Mouse (Mus musculus) embryonic facial prominence, embryonic 14.5 days (tissue): ENCODE results near the gene Icos. TPM values are rescaled to one million over a fixed set of nuclear protein-coding genes. Genes with fewer than 3 reads are reported as not detected.
A peak's percentile ranks its signal among the peaks of the same experiment; 100 is the strongest.

Source experiments
- ATAC-seq: fragments of 200-750 bp; cut with Nextera tagmentation; 2 replicates; pipeline ENCODE4 v1.8.0; 2017; ENCODE audit warnings: low read depth, moderate number of reproducible peaks, moderate TSS enrichment
- DNase-seq: peaks from one replicate; pipeline ENCODE4 v3.0.0-alpha.2; 2015; ENCODE audit warnings: low spot score
- H3K27ac ChIP-seq: fragments of 300-500 bp; sonication (generic); replicated peaks from 2 replicates; pipeline ENCODE4 v1.5.1; 2014; ENCODE audit warnings: low read depth, mild to moderate bottlenecking, low read length, moderate library complexity
- H3K27me3 ChIP-seq: fragments of 300-500 bp; sonication (generic); replicated peaks from 2 replicates; pipeline ENCODE4 v1.6.1; 2014; ENCODE audit warnings: low read length; ENCODE audit not compliant: control insufficient read depth, insufficient read depth
- H3K36me3 ChIP-seq: fragments of 300-500 bp; sonication (generic); 2 replicates; pipeline ENCODE4 v1.6.1; 2014; ENCODE audit warnings: low read length, mixed read lengths; ENCODE audit not compliant: control insufficient read depth, insufficient read depth
- H3K4me1 ChIP-seq: fragments of 300-500 bp; sonication (generic); 2 replicates; pipeline ENCODE4 v1.6.1; 2014; ENCODE audit warnings: antibody characterized with exemption, low read length; ENCODE audit not compliant: control insufficient read depth, insufficient read depth
- H3K4me2 ChIP-seq: fragments of 300-500 bp; sonication (generic); 2 replicates; pipeline ENCODE4 v1.6.1; 2014; ENCODE audit warnings: low read depth, mild to moderate bottlenecking, low read length, moderate library complexity, mixed read lengths
- H3K4me3 ChIP-seq: fragments of 300-500 bp; sonication (generic); 2 replicates; pipeline ENCODE4 v1.5.1; 2014; ENCODE audit warnings: low read depth, mild to moderate bottlenecking, low read length
- H3K9ac ChIP-seq: fragments of 300-500 bp; sonication (generic); 2 replicates; pipeline ENCODE4 v1.6.1; 2014; ENCODE audit warnings: low read depth, mild to moderate bottlenecking, low read length, moderate library complexity, mixed read lengths
- H3K9me3 ChIP-seq: fragments of 300-500 bp; sonication (generic); 2 replicates; pipeline ENCODE4 v1.6.1; 2016; ENCODE audit warnings: low read length; ENCODE audit not compliant: control insufficient read depth
- WGBS: fragments of 180-500 bp; shearing (Covaris S2); extraction: QIAGEN DNeasy Blood & Tissue Kit; methylation state at CpG from one replicate; pipeline ENCODE4 v1.1.7; 2014; 5-methylcytosine and 5-hydroxymethylcytosine counted together
- polyA plus RNA-seq: library from polyadenylated mRNA; unstranded; fragments of >200 nt; fragmentation: Nextera tagmentation; extraction: Ambion mirVana; gene quantifications from 2 replicates; pipeline ENCODE4 v1.2.1, GENCODE M21; 2014

Gene Icos
- polyA plus RNA-seq, 1 experiment from 2014 or later: 0.40 TPM

DNA sequence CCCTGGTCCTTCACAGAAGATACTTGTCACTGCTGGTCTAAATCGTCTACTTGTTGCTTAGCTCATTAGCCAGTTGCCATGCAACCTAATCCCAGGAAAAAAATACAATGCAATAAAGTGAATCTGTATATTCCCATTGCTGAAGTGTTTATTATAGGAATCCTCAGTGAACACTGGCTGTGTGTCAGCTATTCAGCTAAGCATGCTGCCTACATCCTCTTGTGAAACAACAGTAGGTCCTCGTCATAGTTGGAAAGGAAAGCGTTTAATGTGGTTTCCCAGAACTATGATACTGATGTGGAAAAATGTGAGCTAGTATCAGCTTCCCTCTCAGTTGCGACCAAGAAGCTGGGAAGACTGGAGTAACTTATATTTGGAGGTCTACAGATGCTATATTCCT, 60.5 kb downstream of the Icos start:
- Histone ChIP-seq H3K9ac (no peak overlapping the region), H3K36me3 (no peaks in the 10 kb centered on the region), H3K27me3 (no peaks in the 10 kb centered on the region), H3K4me2 (no peak overlapping the region), H3K4me1 (no peaks in the 10 kb centered on the region), H3K9me3 (no peaks in the 10 kb centered on the region), H3K4me3 (no peak overlapping the region), H3K27ac (no peak overlapping the region)
- DNase-seq (peak; percentile 11), ATAC-seq (no peak)
- WGBS: 72% methylated on average over 4 of the region's 4 CpGs

DNA sequence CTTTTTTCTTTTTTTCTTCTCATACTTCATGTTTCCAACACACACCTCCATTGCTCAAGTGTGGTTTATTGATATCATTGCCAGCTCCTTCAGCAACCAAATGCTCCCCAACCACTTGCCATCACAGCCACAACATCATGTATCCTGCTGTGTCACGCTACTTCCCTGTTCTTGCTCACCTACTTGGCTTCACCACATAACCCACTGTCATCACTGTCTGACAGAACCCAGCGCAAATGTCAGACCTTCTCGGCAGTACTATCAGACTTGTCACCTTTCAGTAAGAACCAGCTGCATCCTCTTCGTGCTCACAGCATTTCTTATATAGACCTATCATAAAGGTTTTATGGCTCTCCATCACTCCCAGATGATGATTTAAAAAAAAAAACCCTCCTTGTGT, 61.6 kb downstream of the Icos start:
- H3K9ac ChIP-seq: no peak overlapping the region
- no peak for DNase-seq
- WGBS: 92% methylated on average over 4 of the region's 4 CpGs
- H3K27ac ChIP-seq: no peak overlapping the region
- no peaks in the 10 kb centered on the region for H3K27me3 ChIP-seq
- no peak overlapping the region for H3K4me2 ChIP-seq
- H3K4me1 ChIP-seq: no peaks in the 10 kb centered on the region
- H3K4me3 ChIP-seq: no peak overlapping the region
- ATAC-seq: no peak
- H3K9me3 ChIP-seq: no peaks in the 10 kb centered on the region
- H3K36me3 ChIP-seq: no peaks in the 10 kb centered on the region

DNA sequence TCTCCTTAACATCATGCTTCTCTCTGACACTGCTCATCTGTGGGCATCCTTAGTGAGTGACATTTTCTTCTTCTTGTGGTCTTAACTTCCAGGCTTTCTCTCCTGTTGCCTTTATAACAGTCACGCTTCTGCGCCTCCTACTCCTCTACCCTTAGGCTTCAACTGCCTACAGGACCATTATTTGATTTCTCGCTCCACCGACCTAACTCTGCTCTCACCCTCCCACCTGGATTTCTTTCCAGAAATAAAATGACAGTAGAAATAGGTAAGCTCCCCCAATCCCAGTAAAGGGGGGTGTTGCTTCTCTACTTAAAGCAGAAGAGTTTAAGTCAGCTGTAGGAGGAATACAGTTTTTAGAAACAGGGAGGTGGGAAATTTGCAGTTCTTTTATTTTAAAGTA, 62.7 kb downstream of the Icos start:
- Histone ChIP-seq H3K9ac (no peak overlapping the region), H3K36me3 (no peaks in the 10 kb centered on the region), H3K9me3 (no peaks in the 10 kb centered on the region), H3K4me2 (no peak overlapping the region), H3K27me3 (no peaks in the 10 kb centered on the region), H3K27ac (no peak overlapping the region), H3K4me3 (no peak overlapping the region), H3K4me1 (no peaks in the 10 kb centered on the region)
- 87% methylated on average over 4 of the region's 4 CpGs for WGBS
- no peak for ATAC-seq
- no peak for DNase-seq

DNA sequence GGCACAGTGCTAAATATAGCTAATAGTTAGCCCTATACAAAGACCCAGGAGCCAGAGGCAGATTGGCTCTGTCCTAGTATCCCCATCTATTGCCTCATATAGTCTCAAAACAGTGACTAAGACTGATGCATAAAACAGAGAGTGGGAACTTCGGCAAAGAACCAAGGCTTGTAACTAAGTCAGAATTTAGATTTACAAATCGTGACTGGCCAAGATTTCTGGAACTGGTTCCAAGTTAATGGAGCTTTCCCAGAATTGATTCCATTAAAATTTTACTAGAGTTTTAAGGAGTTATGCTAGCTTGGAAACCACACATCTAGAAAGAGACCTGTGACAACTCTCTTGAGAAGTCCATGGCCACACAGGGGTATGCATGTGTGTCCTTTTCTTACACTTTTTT, 65.1 kb downstream of the Icos start:
- Histone ChIP-seq H3K4me2 (no peak overlapping the region), H3K4me1 (no peaks in the 10 kb centered on the region), H3K9me3 (no peaks in the 10 kb centered on the region), H3K27ac (no peak overlapping the region), H3K4me3 (no peak overlapping the region), H3K9ac (no peak overlapping the region), H3K36me3 (no peaks in the 10 kb centered on the region), H3K27me3 (no peaks in the 10 kb centered on the region)
- DNase-seq (no peak), ATAC-seq (no peak)
- 76% methylated on average over 2 of the region's 2 CpGs for WGBS

DNA sequence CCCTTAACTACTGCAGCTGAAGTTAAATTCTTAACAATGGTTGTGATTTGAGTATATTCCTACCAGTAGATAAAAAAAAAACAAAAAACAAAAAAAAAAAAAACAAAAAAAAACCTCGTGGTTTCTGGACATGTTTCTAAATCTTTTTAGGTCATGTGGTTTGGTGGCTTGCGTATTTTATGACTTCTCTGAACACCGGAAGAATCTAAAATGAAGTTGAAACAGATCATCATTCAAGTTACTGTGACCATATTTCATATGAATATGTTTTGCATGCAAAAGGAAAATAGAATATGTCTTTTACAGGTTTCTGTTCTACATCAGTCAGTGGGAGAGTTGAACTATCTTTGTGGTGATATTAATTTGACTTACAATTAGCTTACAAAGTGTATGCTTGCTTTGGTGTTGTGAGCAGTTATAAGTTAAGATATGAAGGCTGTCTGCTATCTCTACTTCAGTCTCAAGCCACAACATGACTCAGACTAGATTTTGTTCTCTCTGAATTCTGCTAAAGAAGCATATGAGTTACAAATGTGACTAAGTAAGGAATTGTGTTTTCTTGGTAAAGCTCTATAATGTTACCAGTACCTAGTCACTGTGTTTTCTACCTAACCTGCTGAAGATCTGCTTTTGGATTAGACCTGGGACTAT, 68.5 kb downstream of the Icos start:
- Histone ChIP-seq H3K4me3 (no peak overlapping the region), H3K4me2 (no peak overlapping the region), H3K4me1 (no peaks in the 10 kb centered on the region), H3K27me3 (no peaks in the 10 kb centered on the region), H3K27ac (no peak overlapping the region), H3K36me3 (no peaks in the 10 kb centered on the region), H3K9ac (no peak overlapping the region), H3K9me3 (no peaks in the 10 kb centered on the region)
- no peak for DNase-seq
- 74% methylated on average over 3 of the region's 3 CpGs for WGBS
- no peak for ATAC-seq

DNA sequence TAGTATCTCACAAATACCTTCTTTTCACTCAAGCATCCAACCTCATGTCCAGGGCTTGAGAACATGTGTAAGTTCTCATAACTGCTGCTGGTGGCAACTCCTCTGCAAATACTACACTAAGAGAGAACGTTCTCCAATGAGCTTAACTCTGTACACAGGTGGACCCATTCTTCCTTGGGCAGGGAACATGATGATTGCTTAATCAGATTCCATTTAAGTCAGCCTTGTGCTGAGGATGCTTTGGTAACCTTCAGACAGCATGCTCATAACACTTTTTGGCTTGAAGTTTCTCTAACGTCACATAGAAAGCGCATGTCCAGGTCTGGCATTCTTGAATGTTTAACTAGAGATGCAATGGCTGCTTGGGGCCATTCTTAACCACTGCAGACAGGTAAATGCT, 69.6 kb downstream of the Icos start:
- no peak overlapping the region for H3K27ac ChIP-seq
- no peaks in the 10 kb centered on the region for H3K27me3 ChIP-seq
- ATAC-seq: no peak
- H3K4me1 ChIP-seq: no peaks in the 10 kb centered on the region
- no peak overlapping the region for H3K4me2 ChIP-seq
- H3K9ac ChIP-seq: no peak overlapping the region
- no peaks in the 10 kb centered on the region for H3K9me3 ChIP-seq
- no peak overlapping the region for H3K4me3 ChIP-seq
- DNase-seq: no peak
- H3K36me3 ChIP-seq: no peaks in the 10 kb centered on the region
- 83% methylated on average over 3 of the region's 3 CpGs for WGBS

Other genes starting within 250 kb of the Icos start
- not detected in 2 replicates for gene Ctla4, start 90.9 kb upstream of the Icos start, polyA plus RNA-seq